Mouse (Mus musculus) midbrain, embryonic 14.5 days (tissue): ENCODE data around the gene Ddx19b. TPM values are rescaled to one million over a fixed set of nuclear protein-coding genes. Genes with fewer than 3 reads are reported as not detected.
A peak's percentile ranks its signal among the peaks of the same experiment; 100 is the strongest.
"Not testable (repeated sequence)": the region's sequence is repeated elsewhere in the genome, so short reads cannot be mapped to it uniquely, and the experiment has no call there.

Source experiments
- ATAC-seq: fragments of 200-750 bp; cut with Nextera tagmentation; 2 replicates; pipeline ENCODE4 v1.8.0; 2017; ENCODE audit warnings: moderate number of reproducible peaks, moderate library complexity; ENCODE audit not compliant: low FRiP score, low TSS enrichment
- DNase-seq: peaks from one replicate; pipeline ENCODE4 v3.0.0-alpha.2; 2015
- H3K27ac ChIP-seq: fragments of 300-500 bp; sonication (generic); replicated peaks from 2 replicates; pipeline ENCODE4 v1.5.1; 2014; ENCODE audit warnings: mild to moderate bottlenecking, low read depth, low read length, moderate library complexity
- H3K27me3 ChIP-seq: fragments of 300-500 bp; sonication (generic); 2 replicates; pipeline ENCODE4 v1.6.1; 2014; ENCODE audit warnings: low read length, control low read depth, mixed read lengths; ENCODE audit not compliant: control insufficient read depth, insufficient read depth
- H3K36me3 ChIP-seq: fragments of 300-500 bp; sonication (generic); 2 replicates; pipeline ENCODE4 v1.6.1; 2014; ENCODE audit warnings: low read length, control low read depth; ENCODE audit not compliant: control insufficient read depth, insufficient read depth
- H3K4me1 ChIP-seq: fragments of 300-500 bp; sonication (generic); 2 replicates; pipeline ENCODE4 v1.6.1; 2014; ENCODE audit warnings: mild to moderate bottlenecking, antibody characterized with exemption, low read length, control low read depth; ENCODE audit not compliant: control insufficient read depth, insufficient read depth
- H3K4me2 ChIP-seq: fragments of 300-500 bp; sonication (generic); 2 replicates; pipeline ENCODE4 v1.6.1; 2014; ENCODE audit warnings: mild to moderate bottlenecking, low read length, moderate library complexity
- H3K4me3 ChIP-seq: fragments of 300-500 bp; sonication (generic); replicated peaks from 2 replicates; pipeline ENCODE4 v1.5.1; 2014; ENCODE audit warnings: low read depth, low read length
- H3K9ac ChIP-seq: fragments of 300-500 bp; sonication (generic); replicated peaks from 2 replicates; pipeline ENCODE4 v1.6.1; 2014; ENCODE audit warnings: mild to moderate bottlenecking, low read length, moderate library complexity
- H3K9me3 ChIP-seq: fragments of 300-500 bp; sonication (generic); 2 replicates; pipeline ENCODE4 v1.6.1; 2016; ENCODE audit warnings: low read length, control low read depth, mixed read lengths; ENCODE audit not compliant: control insufficient read depth
- WGBS: fragments of 180-500 bp; shearing (Covaris S2); extraction: QIAGEN DNeasy Blood & Tissue Kit; methylation state at CpG from one replicate; pipeline ENCODE4 v1.1.7; 2014; 5-methylcytosine and 5-hydroxymethylcytosine counted together
- polyA plus RNA-seq: library from polyadenylated mRNA; unstranded; fragments of >200 nt; fragmentation: Nextera tagmentation; extraction: Ambion mirVana; gene quantifications from 2 replicates; pipeline ENCODE4 v1.2.1, GENCODE M21; 2014

The Ddx19b gene
- polyA plus RNA-seq, 1 experiment from 2014 or later, result 7.5 TPM

- Histone ChIP-seq H3K9ac (no peak overlapping the region), H3K4me1 (no peaks in the 10 kb centered on the region), H3K4me2 (no peak overlapping the region), H3K27me3 (no peaks in the 10 kb centered on the region), H3K36me3 (peaks cover 89% of the 10 kb centered on the region), H3K27ac (no peak overlapping the region), H3K9me3 (no peaks in the 10 kb centered on the region), H3K4me3 (no peak overlapping the region)
- WGBS, result 91% methylated on average over 8 of the region's 8 CpGs
- ATAC-seq, result no peak
- no peak for DNase-seq
Observed at GRCm38 (mm10) chr8:110987805-110988744, 43.5 kb downstream of the Ddx19b start.

GRCm38 (mm10) chr8:110981304-110981703 is 50.2 kb downstream of the Ddx19b start:
- Histone ChIP-seq H3K27me3 (no peaks in the 10 kb centered on the region), H3K4me3 (no peak overlapping the region), H3K9ac (no peak overlapping the region), H3K4me2 (no peak overlapping the region), H3K9me3 (no peaks in the 10 kb centered on the region), H3K27ac (no peak overlapping the region), H3K4me1 (no peaks in the 10 kb centered on the region), H3K36me3 (peaks cover 76% of the 10 kb centered on the region)
- DNase-seq, result no peak
- 97% methylated on average over 2 of the region's 2 CpGs for WGBS
- no peak for ATAC-seq

- H3K27me3 ChIP-seq, ATAC-seq, H3K4me3 ChIP-seq, H3K9me3 ChIP-seq, H3K9ac ChIP-seq, H3K4me2 ChIP-seq, H3K27ac ChIP-seq, H3K4me1 ChIP-seq, DNase-seq: not testable (repeated sequence)
- WGBS, result 89% methylated on average over 2 of the region's 2 CpGs
- H3K36me3 ChIP-seq, result peaks cover 69% of the 10 kb centered on the region
Observed at GRCm38 (mm10) chr8:110977987-110978386, 53.6 kb downstream of the Ddx19b start.

- not testable (repeated sequence) for H3K9me3 ChIP-seq, H3K4me3 ChIP-seq, H3K27me3 ChIP-seq, H3K27ac ChIP-seq, H3K4me1 ChIP-seq, H3K9ac ChIP-seq, DNase-seq, ATAC-seq, H3K4me2 ChIP-seq
- WGBS, result 98% methylated on average over 8 of the region's 8 CpGs
- H3K36me3 ChIP-seq, result peaks cover 58% of the 10 kb centered on the region
Observed at GRCm38 (mm10) chr8:110976532-110976931, 55.0 kb downstream of the Ddx19b start.

GRCm38 (mm10) chr8:110969910-110970770 is 61.4 kb downstream of the Ddx19b start:
- DNase-seq, result peak; percentile 97
- Histone ChIP-seq H3K9me3 (no peaks in the 10 kb centered on the region), H3K27me3 (no peaks in the 10 kb centered on the region), H3K27ac (peak overlapping the region; percentile 60; the same call in 1 of the 2 replicates), H3K9ac (peak overlapping the region; percentile 57), H3K4me2 (peak overlapping the region; percentile 69), H3K36me3 (peaks cover 40% of the 10 kb centered on the region), H3K4me1 (peaks cover 4% of the 10 kb centered on the region), H3K4me3 (peak overlapping the region; percentile 49)
- 5% methylated on average over 45 of the region's 45 CpGs for WGBS
- ATAC-seq, result peak; percentile 98

GRCm38 (mm10) chr8:110967326-110967725 is 64.2 kb downstream of the Ddx19b start:
- Histone ChIP-seq H3K36me3 (peaks cover 32% of the 10 kb centered on the region), H3K27ac (no peak overlapping the region), H3K4me3 (no peak overlapping the region), H3K9me3 (no peaks in the 10 kb centered on the region), H3K4me1 (peaks cover 4% of the 10 kb centered on the region), H3K27me3 (no peaks in the 10 kb centered on the region), H3K9ac (no peak overlapping the region), H3K4me2 (no peak overlapping the region)
- no peak for ATAC-seq
- 85% methylated on average over 9 of the region's 9 CpGs for WGBS
- DNase-seq, result no peak

- Histone ChIP-seq H3K4me3 (no peak overlapping the region), H3K9me3 (no peaks in the 10 kb centered on the region), H3K4me1 (peaks cover 4% of the 10 kb centered on the region), H3K4me2 (no peak overlapping the region), H3K27me3 (no peaks in the 10 kb centered on the region), H3K9ac (no peak overlapping the region), H3K36me3 (peaks cover 40% of the 10 kb centered on the region), H3K27ac (no peak overlapping the region)
- DNase-seq, result no peak
- WGBS, result 93% methylated on average over 8 of the region's 8 CpGs
- no peak for ATAC-seq
Observed at GRCm38 (mm10) chr8:110966586-110966985, 65.0 kb downstream of the Ddx19b start.

GRCm38 (mm10) chr8:110965594-110965993 is 66.0 kb downstream of the Ddx19b start:
- Histone ChIP-seq H3K9me3 (no peaks in the 10 kb centered on the region), H3K27ac (no peak overlapping the region), H3K4me1 (peaks cover 2% of the 10 kb centered on the region), H3K9ac (no peak overlapping the region), H3K4me2 (no peak overlapping the region), H3K27me3 (no peaks in the 10 kb centered on the region), H3K4me3 (no peak overlapping the region), H3K36me3 (peaks cover 40% of the 10 kb centered on the region)
- ATAC-seq (no peak), DNase-seq (peak; percentile 12)
- WGBS, result 69% methylated on average over 7 of the region's 7 CpGs
